Mouse (Mus musculus) adrenal gland, adult 18-20 months (tissue): ENCODE measurements around the gene D630045J12Rik. TPM values are rescaled to one million over a fixed set of nuclear protein-coding genes. Genes with fewer than 3 reads are reported as not detected.
A peak's percentile ranks its signal among the peaks of the same experiment; 100 is the strongest.

Source experiments
- DNase-seq, 2 experiments: peaks; one replicate each; pipeline ENCODE4 v3.0.0; 2021 to 2022; ENCODE audit warnings: low spot score in 2 of 2
- long read RNA-seq, 2 experiments: library from polyadenylated mRNA; stranded (forward); transcript quantifications; one replicate each; pipeline ENCODE4 v2.0.0; 2021
- total RNA-seq, 2 experiments: library from RNA; stranded (reverse); gene quantifications; 1 replicate in 1 of 2; 2 replicates in 1 of 2; pipeline ENCODE4 v1.2.3; 2021

The D630045J12Rik gene
- 1 to 10 TPM; 2.6 to 3.1 TPM for total RNA-seq
- long read RNA-seq, experiment 1 = 0 reads
- long read RNA-seq, experiment 2, partial matches to known transcripts = 0 of 1 reads
- long read RNA-seq, experiment 2, other reads (novel, unspliced or antisense) = 1 of 1 reads

DNA sequence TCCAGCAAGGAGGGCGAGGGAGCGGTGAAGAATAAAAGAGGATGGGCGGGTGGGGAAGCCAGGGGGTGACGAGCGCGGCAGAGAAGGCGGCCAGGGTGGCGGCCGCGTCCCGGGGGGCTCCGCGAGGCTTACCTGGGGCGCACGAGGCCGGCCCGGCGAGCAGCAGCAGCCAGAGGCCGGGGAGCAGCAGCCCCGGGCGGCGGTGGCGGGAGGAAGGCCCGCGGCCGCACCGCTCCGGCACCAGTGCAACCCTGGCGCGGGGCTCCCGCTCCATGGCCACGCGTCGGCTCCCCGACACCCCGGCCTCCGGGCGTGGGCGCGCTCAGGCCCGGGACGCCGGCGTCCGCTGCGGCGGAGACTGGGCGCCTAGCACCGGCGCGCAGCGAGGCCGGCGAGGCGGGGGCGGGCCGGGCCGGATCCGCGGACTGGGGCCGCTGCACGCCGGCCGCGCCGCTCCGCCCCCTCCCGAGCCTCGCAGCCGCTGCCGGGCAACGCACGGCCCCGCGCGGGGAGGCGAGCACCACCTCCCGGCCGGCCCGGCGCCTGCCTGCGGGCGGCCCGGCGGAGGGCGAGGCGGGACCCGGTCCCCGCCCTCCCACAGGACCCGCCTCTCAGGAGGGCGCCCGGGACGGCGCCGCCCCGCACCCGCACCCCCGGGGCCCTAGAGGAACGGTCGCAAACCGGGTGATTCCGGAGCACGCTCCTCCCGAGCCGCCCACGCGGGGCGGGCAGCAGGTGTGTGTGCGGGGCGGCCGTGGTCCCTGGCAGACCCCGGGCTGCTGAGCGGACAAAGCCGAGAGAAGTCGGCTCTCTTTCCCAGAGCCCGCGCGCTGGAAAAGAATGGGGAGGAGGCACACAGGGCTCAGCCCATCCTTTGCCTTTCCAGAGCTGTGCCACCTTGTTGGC lies at the start of gene D630045J12Rik:
D630045J12Rik (minus strand) TSS at position 274 of the 906 bp plus-strand sequence.
- peak; percentile 78 to 79 for DNase-seq

DNA sequence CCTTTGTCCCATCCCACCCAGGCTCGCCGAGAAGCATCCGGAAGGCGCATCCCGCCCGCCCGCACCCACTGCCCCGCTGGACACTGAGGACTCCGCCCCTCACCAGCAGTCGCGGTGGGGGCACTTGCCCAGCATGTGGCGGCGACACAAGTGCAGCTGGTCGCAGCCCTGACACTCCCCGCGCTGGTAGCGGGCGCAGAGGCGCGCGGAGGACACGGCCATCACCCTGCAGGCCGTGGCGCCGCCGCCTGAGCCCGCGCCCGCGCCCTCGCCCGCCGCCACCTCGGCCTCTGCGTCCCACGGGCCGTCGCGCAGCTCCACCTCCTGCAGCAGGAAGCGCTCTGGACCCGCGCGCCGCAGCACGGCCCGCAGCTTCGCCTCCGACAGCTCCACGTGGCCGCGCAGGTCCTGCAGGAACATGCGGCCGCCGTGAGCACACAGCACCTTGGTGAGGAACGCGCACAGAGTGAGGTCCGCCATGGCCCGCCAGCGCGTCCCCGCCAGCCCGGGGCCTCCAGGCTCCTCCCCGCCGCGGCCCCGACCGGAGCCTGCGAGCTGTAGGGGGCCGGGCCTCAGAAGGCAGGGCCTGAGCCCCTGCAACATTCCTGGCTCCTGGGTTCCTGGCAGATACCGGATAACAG lies 45.1 kb upstream of the D630045J12Rik start, which contains the start of gene Zc3hav1l:
Zc3hav1l (minus strand) TSS at position 499 of the 641 bp plus-strand sequence.
- DNase-seq = peak; percentile 63 to 71

- no peak for DNase-seq
Observed at GRCm38 (mm10) chr6:38298246-38298635, 44.4 kb upstream of the D630045J12Rik start.

DNA sequence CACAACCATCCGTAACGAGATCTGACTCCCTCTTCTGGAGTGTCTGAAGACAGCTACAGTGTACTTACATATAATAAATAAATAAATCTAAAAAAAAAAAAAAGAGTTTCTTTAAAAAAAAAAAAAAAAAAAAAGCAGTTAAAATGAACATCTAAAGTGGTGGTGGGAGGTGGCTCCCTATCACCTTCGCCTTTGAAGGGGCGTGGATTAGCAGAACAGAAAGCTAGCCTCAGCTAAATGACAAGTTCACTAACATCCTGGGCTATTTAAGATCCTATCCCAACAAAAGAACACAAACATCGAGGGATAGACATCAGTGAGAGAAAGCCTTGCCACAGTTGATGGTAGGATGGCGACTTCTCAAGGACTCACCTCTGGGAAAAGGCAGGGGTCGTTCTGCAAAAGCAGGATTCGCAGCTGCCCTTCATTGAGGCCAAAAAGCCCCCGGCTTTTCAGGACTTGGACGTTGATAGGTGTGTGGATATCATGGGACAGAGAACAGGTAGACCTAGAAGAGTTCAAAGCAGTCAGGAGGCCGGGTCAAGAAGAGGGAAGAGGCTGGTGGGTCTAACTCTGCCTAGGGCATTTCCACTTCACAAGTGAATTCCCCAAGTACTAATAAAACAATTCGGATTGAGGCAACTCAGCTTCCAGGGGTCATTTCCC lies 43.9 kb upstream of the D630045J12Rik start:
- no peak for DNase-seq

- DNase-seq = no peak
Observed at GRCm38 (mm10) chr6:38293708-38294107, 39.9 kb upstream of the D630045J12Rik start.

- no peak for DNase-seq
Observed at GRCm38 (mm10) chr6:38292871-38293646, 39.2 kb upstream of the D630045J12Rik start.

DNA sequence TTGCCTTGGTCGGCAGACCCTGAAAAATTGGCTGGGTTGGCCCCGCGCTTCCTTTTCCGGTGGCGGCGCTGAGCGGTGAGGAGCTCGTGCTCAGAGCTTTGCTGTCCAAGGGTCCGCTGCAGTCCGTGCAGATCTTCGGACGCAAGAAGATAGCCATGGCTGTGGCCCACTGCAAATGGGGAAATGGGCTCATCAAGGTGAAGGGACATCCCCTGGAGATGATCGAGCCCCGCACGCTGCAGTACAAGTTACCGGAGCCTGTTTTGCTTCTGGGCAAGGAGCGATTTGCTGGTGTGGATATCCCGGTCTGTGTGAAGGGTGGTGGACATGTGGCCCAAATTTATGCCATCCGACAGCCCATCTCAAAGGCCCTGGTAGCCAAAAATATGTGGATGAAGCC lies 30.6 kb upstream of the D630045J12Rik start:
- no peak for DNase-seq

- DNase-seq = no peak
Observed at GRCm38 (mm10) chr6:38264466-38264865, 10.7 kb upstream of the D630045J12Rik start.

DNA sequence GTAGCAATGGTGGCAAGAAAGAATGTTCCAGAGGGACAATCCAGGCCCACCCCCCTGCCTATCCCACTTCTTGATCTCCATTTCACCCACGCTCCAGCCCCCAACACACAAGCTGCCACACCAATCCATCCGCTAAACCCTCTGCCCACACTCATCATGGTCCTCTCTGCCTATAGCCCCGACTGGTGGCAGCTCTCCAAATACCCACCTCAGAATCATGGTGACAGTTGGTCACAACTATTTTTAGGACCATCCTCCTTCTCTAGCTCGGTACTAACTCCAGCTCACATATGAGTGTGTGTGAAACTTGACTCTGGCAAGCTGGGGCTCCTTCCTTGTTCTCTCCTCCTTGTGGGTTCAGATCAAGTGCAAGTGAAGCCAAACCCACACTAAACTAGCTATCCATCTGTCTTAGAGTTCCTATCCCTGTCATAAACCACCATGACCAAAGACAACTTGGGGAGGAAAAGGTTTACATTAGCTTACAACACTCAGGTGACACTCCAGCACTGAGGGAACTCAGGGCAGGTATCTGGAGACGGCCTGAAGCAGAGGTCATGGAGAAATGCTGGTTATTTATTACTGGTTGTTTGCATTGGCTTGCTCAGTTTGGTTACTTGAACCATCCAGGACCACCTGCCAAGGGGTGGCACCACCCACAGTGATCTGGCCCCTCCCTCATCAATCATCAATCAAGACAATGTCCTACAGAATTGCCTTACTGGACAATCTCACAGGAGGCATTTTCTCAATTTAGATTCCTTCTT lies 9.8 kb upstream of the D630045J12Rik start:
- DNase-seq = no peak

GRCm38 (mm10) chr6:38261877-38262276 lies 8.1 kb upstream of the D630045J12Rik start:
- DNase-seq = no peak

- no peak for DNase-seq
Observed at GRCm38 (mm10) chr6:38257506-38257905, 3.7 kb upstream of the D630045J12Rik start.

GRCm38 (mm10) chr6:38256793-38257192 lies 3.0 kb upstream of the D630045J12Rik start:
- DNase-seq = no peak

DNA sequence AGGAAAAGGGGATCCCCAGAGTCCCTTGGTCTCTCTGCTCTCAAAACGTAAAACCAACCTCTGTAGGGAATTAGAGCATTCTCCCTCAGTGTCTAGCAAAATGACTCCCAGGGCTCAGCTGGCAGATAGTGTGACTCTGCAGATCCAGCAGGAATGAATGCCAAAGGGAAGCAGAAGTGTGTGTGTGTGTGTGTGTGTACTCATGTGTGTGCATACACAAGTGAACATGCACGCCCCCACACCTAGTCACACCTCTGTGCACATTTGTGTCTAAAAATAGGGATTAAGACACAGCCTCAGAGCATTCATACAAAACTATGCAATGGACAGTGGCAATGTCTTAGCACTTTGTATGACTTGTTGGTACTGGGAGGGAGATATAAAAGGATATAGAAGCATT lies 2.0 kb upstream of the D630045J12Rik start:
- no peak for DNase-seq

- DNase-seq = no peak
Observed at GRCm38 (mm10) chr6:38252766-38253735, 758 bp downstream of the D630045J12Rik start.

DNA sequence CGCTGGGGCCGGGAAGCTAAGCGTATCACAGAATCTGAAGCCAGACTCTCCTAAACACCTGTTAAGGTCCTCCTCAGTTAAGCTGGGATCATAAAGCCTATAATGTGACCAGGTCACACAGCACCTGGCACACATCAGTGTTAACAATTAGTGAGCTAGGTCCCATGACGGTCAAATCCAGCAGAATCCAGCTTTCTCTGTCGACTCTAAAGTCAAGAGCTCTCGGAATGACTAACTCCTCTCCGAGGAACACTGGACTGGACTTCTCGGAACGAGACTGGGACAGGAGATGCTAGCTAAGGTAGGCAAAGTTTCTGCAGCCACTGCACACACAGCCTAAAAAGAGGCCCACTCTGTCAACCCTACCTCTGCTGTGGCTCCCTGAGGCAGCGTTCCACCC lies 1.7 kb downstream of the D630045J12Rik start:
- no peak for DNase-seq

- DNase-seq = no peak
Observed at GRCm38 (mm10) chr6:38251464-38251863, 2.3 kb downstream of the D630045J12Rik start.

- no peak for DNase-seq
Observed at GRCm38 (mm10) chr6:38247362-38247761, 6.4 kb downstream of the D630045J12Rik start.

DNA sequence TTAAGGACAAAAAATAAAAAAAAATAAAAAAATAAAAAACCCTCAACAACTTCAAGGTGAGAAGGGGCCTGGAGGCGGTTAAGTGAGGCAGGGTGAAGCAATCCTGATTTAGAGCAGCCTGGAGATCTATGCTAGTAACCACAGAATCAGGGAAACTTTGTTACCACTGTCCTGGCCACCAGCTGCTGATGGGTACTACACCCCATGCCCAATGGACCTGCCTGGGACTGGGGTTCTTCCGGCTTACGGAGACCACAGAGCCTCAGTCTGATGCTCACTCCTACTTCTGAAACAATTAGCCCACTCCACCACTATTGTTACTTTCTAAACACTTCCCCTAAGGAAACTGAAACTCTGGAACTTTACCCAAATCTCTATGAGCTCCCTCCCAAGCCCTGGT lies 9.0 kb downstream of the D630045J12Rik start:
- no peak for DNase-seq

GRCm38 (mm10) chr6:38244167-38244566 lies 9.6 kb downstream of the D630045J12Rik start:
- no peak for DNase-seq
